Mouse (Mus musculus): ENCODE results near the gene Fam171a1. TPM values are rescaled to one million over a fixed set of nuclear protein-coding genes. Genes with fewer than 3 reads are reported as not detected.
A peak's percentile ranks its signal among the peaks of the same experiment; 100 is the strongest.

The Fam171a1 gene
- polyA plus RNA-seq, 1 experiment from 2014 or later = 55.4 TPM

GRCm38 (mm10) chr2:3218225-3218624 is 104.2 kb downstream of the Fam171a1 start:
- Histone ChIP-seq H3K4me1 (replicated peaks) (no peaks in the 10 kb centered on the region), H3K27ac (replicated peaks) (no peak overlapping the region), H3K4me2 (no peak overlapping the region), H3K36me3 (peaks cover 15% of the 10 kb centered on the region; the same call in 1 of the 2 replicates), H3K4me3 (no peak overlapping the region), H3K9ac (no peak overlapping the region), H3K27me3 (no peaks in the 10 kb centered on the region), H3K9me3 (no peaks in the 10 kb centered on the region)
- WGBS = 70% methylated on average over 6 of the region's 6 CpGs
- no peak for ATAC-seq (ENCODE audit: low read depth)

- 0 out of 2 replicates have a peak, but pooled peaks have one; percentile 13 for ATAC-seq (ENCODE audit: low read depth)
- H3K4me2 ChIP-seq = no peak overlapping the region
- H3K9me3 ChIP-seq = no peaks in the 10 kb centered on the region
- 79% methylated on average over 4 of the region's 4 CpGs for WGBS
- H3K9ac ChIP-seq = no peak overlapping the region
- H3K4me3 ChIP-seq = no peak overlapping the region
- no peaks in the 10 kb centered on the region for H3K4me1 ChIP-seq (replicated peaks)
- no peak overlapping the region; the same call in 1 of the 2 replicates for H3K27ac ChIP-seq (replicated peaks)
- H3K27me3 ChIP-seq = no peaks in the 10 kb centered on the region
- H3K36me3 ChIP-seq = peaks cover 37% of the 10 kb centered on the region
Measured at GRCm38 (mm10) chr2:3228475-3228874, 114.5 kb downstream of the Fam171a1 start.

- ATAC-seq (ENCODE audit: low read depth) = peak; percentile 84; the same call in 1 of the 2 replicates
- Histone ChIP-seq H3K9ac (no peak overlapping the region), H3K27ac (replicated peaks) (no peak overlapping the region), H3K4me3 (no peak overlapping the region), H3K9me3 (no peaks in the 10 kb centered on the region), H3K36me3 (peaks cover 32% of the 10 kb centered on the region), H3K27me3 (no peaks in the 10 kb centered on the region), H3K4me1 (replicated peaks) (no peaks in the 10 kb centered on the region), H3K4me2 (no peak overlapping the region)
- WGBS = 18% methylated on average over 2 of the region's 2 CpGs
Measured at GRCm38 (mm10) chr2:3229060-3229459, 115.0 kb downstream of the Fam171a1 start.

GRCm38 (mm10) chr2:3239255-3239654 is 125.2 kb downstream of the Fam171a1 start:
- no peaks in the 10 kb centered on the region for H3K9me3 ChIP-seq
- no peaks in the 10 kb centered on the region for H3K4me1 ChIP-seq (replicated peaks)
- H3K4me3 ChIP-seq = no peak overlapping the region
- H3K4me2 ChIP-seq = no peak overlapping the region
- H3K9ac ChIP-seq = no peak overlapping the region
- ATAC-seq (ENCODE audit: low read depth) = no peak
- no peaks in the 10 kb centered on the region for H3K27me3 ChIP-seq
- WGBS = 84% methylated on average over 5 of the region's 5 CpGs
- no peak overlapping the region for H3K27ac ChIP-seq (replicated peaks)
- no peaks in the 10 kb centered on the region for H3K36me3 ChIP-seq

GRCm38 (mm10) chr2:3244251-3244650 is 130.2 kb downstream of the Fam171a1 start:
- H3K27ac ChIP-seq (replicated peaks) = no peak overlapping the region
- no peaks in the 10 kb centered on the region for H3K4me1 ChIP-seq (replicated peaks)
- no peak overlapping the region for H3K4me2 ChIP-seq
- no peaks in the 10 kb centered on the region for H3K9me3 ChIP-seq
- H3K27me3 ChIP-seq = no peaks in the 10 kb centered on the region
- no peaks in the 10 kb centered on the region for H3K36me3 ChIP-seq
- ATAC-seq (ENCODE audit: low read depth) = no peak
- H3K4me3 ChIP-seq = no peak overlapping the region
- 78% methylated on average over 3 of the region's 3 CpGs for WGBS
- H3K9ac ChIP-seq = no peak overlapping the region

- no peaks in the 10 kb centered on the region for H3K27me3 ChIP-seq
- no peak overlapping the region for H3K4me2 ChIP-seq
- no peaks in the 10 kb centered on the region for H3K36me3 ChIP-seq
- H3K27ac ChIP-seq (replicated peaks) = no peak overlapping the region
- WGBS = 81% methylated on average over 2 of the region's 2 CpGs
- ATAC-seq (ENCODE audit: low read depth) = no peak
- H3K9ac ChIP-seq = no peak overlapping the region
- no peak overlapping the region for H3K4me3 ChIP-seq
- no peaks in the 10 kb centered on the region for H3K9me3 ChIP-seq
- H3K4me1 ChIP-seq (replicated peaks) = no peaks in the 10 kb centered on the region
Measured at GRCm38 (mm10) chr2:3251309-3251708, 137.3 kb downstream of the Fam171a1 start.

GRCm38 (mm10) chr2:3266466-3266865 is 152.4 kb downstream of the Fam171a1 start:
- Histone ChIP-seq H3K27ac (replicated peaks) (no peak overlapping the region), H3K9ac (no peak overlapping the region), H3K4me1 (replicated peaks) (no peaks in the 10 kb centered on the region), H3K27me3 (no peaks in the 10 kb centered on the region), H3K9me3 (no peaks in the 10 kb centered on the region), H3K36me3 (no peaks in the 10 kb centered on the region), H3K4me2 (no peak overlapping the region), H3K4me3 (no peak overlapping the region)
- no peak for ATAC-seq (ENCODE audit: low read depth)
- WGBS = 89% methylated on average over 3 of the region's 3 CpGs

GRCm38 (mm10) chr2:3267879-3268278 is 153.9 kb downstream of the Fam171a1 start:
- H3K27ac ChIP-seq (replicated peaks) = no peak overlapping the region
- 36% methylated on average over 3 of the region's 3 CpGs for WGBS
- no peaks in the 10 kb centered on the region for H3K27me3 ChIP-seq
- H3K9ac ChIP-seq = no peak overlapping the region
- H3K4me3 ChIP-seq = no peak overlapping the region
- H3K4me2 ChIP-seq = no peak overlapping the region
- H3K9me3 ChIP-seq = no peaks in the 10 kb centered on the region
- H3K36me3 ChIP-seq = no peaks in the 10 kb centered on the region
- ATAC-seq (ENCODE audit: low read depth) = no peak
- no peaks in the 10 kb centered on the region for H3K4me1 ChIP-seq (replicated peaks)

GRCm38 (mm10) chr2:3273349-3273748 is 159.3 kb downstream of the Fam171a1 start:
- no peaks in the 10 kb centered on the region for H3K36me3 ChIP-seq
- ATAC-seq (ENCODE audit: low read depth) = no peak
- no peaks in the 10 kb centered on the region for H3K9me3 ChIP-seq
- H3K4me2 ChIP-seq = no peak overlapping the region
- no peak overlapping the region for H3K4me3 ChIP-seq
- WGBS = 91% methylated on average over 2 of the region's 2 CpGs
- no peaks in the 10 kb centered on the region for H3K27me3 ChIP-seq
- H3K4me1 ChIP-seq (replicated peaks) = no peaks in the 10 kb centered on the region
- H3K9ac ChIP-seq = no peak overlapping the region
- H3K27ac ChIP-seq (replicated peaks) = no peak overlapping the region

- no peak overlapping the region for H3K9ac ChIP-seq
- H3K9me3 ChIP-seq = no peaks in the 10 kb centered on the region
- H3K4me2 ChIP-seq = no peak overlapping the region
- no peak for ATAC-seq (ENCODE audit: low read depth)
- H3K4me3 ChIP-seq = no peak overlapping the region
- no peak overlapping the region for H3K27ac ChIP-seq (replicated peaks)
- H3K4me1 ChIP-seq (replicated peaks) = no peaks in the 10 kb centered on the region
- no peaks in the 10 kb centered on the region for H3K27me3 ChIP-seq
- WGBS = 75% methylated on average over 2 of the region's 2 CpGs
- no peaks in the 10 kb centered on the region for H3K36me3 ChIP-seq
Measured at GRCm38 (mm10) chr2:3276106-3276505, 162.1 kb downstream of the Fam171a1 start.

Small RNA genes within 50 kb of the gene (microRNA-seq; reads per million reads assigned to microRNA genes)
- not detected for gene Gm27306

Other genes starting within 250 kb of the Fam171a1 start
- gene Nmt2, start 170.0 kb downstream of the Fam171a1 start, polyA plus RNA-seq (2015; fragmentation: Nextera tagmentation; extraction: Ambion mirVana) = 79.6 and 80.8 TPM in 2 replicates
- 11.3 and 12.2 TPM in 2 replicates for gene Rpp38, start 218.4 kb downstream of the Fam171a1 start, polyA plus RNA-seq (2015; fragmentation: Nextera tagmentation; extraction: Ambion mirVana)
- 1.3 and 2.3 TPM in 2 replicates for gene Acbd7, start 221.9 kb downstream of the Fam171a1 start, polyA plus RNA-seq (2015; fragmentation: Nextera tagmentation; extraction: Ambion mirVana)

Data from neural tube, embryonic 13.5 days (tissue).